Mouse (Mus musculus): ENCODE data around the gene Ulk4.

GRCm38 (mm10) chr9:120933886-120934758 is 342.9 kb downstream of the Ulk4 start:
- TF ChIP-seq POLR2A (IDR thresholded peaks at IDR 0.05; ENCODE audit: control insufficient read depth, extremely low read depth, insufficient read depth, low read length, poor library complexity) (no peak), CTCF (IDR thresholded peaks at IDR 0.05; ENCODE audit: borderline replicate concordance, control insufficient read depth, extremely low read depth, insufficient read depth, low read length, poor library complexity) (no peak)

Data from thymus, adult 2 months (tissue).